Mouse (Mus musculus): Measurements from ENCODE around the gene Vwa5b1. TPM values are rescaled to one million over a fixed set of nuclear protein-coding genes. Genes with fewer than 3 reads are reported as not detected.
A peak's percentile ranks its signal among the peaks of the same experiment; 100 is the strongest.

The Vwa5b1 gene
- total and polyA plus RNA-seq, 2 experiments from 2014 or later: 1.5 to 9.2 TPM

DNA sequence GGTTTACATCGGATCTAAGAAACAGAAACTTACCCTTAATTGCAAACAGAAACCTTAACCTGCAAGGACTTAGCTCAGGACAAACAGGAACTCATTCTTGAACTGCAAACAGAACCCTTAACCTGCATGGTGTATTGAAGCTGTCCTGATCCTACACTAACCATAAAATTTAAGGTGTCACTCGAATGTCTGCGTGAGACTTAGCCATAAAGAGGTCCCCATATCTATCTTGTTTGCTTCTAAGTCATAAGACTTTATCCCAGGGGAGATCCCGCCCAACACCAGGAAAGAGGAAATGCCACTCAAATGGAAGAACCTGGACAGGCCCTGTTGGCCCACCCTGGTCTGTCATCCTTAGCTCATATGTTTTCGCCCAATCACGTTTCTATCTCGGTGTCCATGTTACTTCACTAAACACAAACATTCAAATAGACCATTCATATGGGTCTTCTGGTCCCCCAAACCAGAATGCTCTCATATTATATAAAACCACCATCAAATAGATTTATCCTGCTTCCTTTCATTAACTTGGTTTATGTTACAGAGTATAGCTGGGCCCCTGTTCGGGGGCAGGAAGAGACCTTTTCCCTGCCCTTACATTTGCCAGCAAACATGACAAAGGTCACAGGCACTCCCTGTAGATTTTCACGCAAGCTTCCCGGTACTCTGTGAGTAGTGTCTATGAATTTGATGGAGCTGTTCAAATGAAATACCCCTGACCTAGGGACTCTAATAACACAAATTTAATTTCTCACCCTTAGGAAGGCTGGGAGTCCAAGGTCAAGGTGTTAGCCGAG lies 34.6 kb upstream of the Vwa5b1 start:
- H3K4me2 ChIP-seq (ENCODE audit: low read depth): no peak overlapping the region
- 89% methylated on average over 11 of the region's 11 CpGs for WGBS
- H3K9ac ChIP-seq: no peak overlapping the region

GRCm38 (mm10) chr4:138666521-138666920 lies 30.8 kb upstream of the Vwa5b1 start:
- ATAC-seq (no peak), DNase-seq (no peak)
- TF ChIP-seq CTCF (IDR thresholded peaks at IDR 0.05; ENCODE audit: low read depth): no peak
- no peaks in the 10 kb centered on the region; the same call in 1 of the 2 replicates for H3K4me1 ChIP-seq (ENCODE audit: insufficient read depth)
- no peak overlapping the region for H3K4me2 ChIP-seq (ENCODE audit: low read depth)
- H3K9me3 ChIP-seq (ENCODE audit: low read length): no peaks in the 10 kb centered on the region
- WGBS: 79% methylated on average over 10 of the region's 10 CpGs
- no peaks in the 10 kb centered on the region for H3K36me3 ChIP-seq (ENCODE audit: insufficient read depth)
- H3K4me3 ChIP-seq (ENCODE audit: low read depth, low read length): no peak overlapping the region
- H3K9ac ChIP-seq: no peak overlapping the region
- H3K27ac ChIP-seq (ENCODE audit: low read depth, low read length): no peak overlapping the region
- H3K27me3 ChIP-seq (ENCODE audit: insufficient read depth, low read length): no peaks in the 10 kb centered on the region

More for the DNA sequence above, 34.6 kb upstream of the Vwa5b1 start:
- DNase-seq: no peak
- no peaks in the 10 kb centered on the region for H3K9me3 ChIP-seq (ENCODE audit: low read length)
- H3K27ac ChIP-seq (ENCODE audit: low read depth, low read length): no peak overlapping the region
- TF ChIP-seq CTCF (IDR thresholded peaks at IDR 0.05; ENCODE audit: low read depth): no peak
- ATAC-seq: no peak
- no peaks in the 10 kb centered on the region for H3K4me1 ChIP-seq (ENCODE audit: insufficient read depth)
- no peak overlapping the region for H3K4me3 ChIP-seq (ENCODE audit: low read depth, low read length)
- no peaks in the 10 kb centered on the region for H3K36me3 ChIP-seq (ENCODE audit: insufficient read depth)
- H3K27me3 ChIP-seq (ENCODE audit: insufficient read depth, low read length): peaks cover 5% of the 10 kb centered on the region; the same call in 1 of the 2 replicates

- 84% methylated on average over 11 of the region's 11 CpGs for WGBS
- Histone ChIP-seq H3K27ac (ENCODE audit: low read depth, low read length) (no peak overlapping the region), H3K4me1 (ENCODE audit: insufficient read depth) (no peaks in the 10 kb centered on the region; the same call in 1 of the 2 replicates), H3K36me3 (ENCODE audit: insufficient read depth) (no peaks in the 10 kb centered on the region), H3K4me2 (ENCODE audit: low read depth) (no peak overlapping the region), H3K9me3 (ENCODE audit: low read length) (no peaks in the 10 kb centered on the region), H3K27me3 (ENCODE audit: insufficient read depth, low read length) (no peaks in the 10 kb centered on the region), H3K9ac (no peak overlapping the region), H3K4me3 (ENCODE audit: low read depth, low read length) (no peak overlapping the region)
- DNase-seq (no peak), ATAC-seq (no peak)
- TF ChIP-seq CTCF (IDR thresholded peaks at IDR 0.05; ENCODE audit: low read depth): no peak
These were observed 24.4 kb upstream of the Vwa5b1 start for GRCm38 (mm10) chr4:138659936-138660602.

DNA sequence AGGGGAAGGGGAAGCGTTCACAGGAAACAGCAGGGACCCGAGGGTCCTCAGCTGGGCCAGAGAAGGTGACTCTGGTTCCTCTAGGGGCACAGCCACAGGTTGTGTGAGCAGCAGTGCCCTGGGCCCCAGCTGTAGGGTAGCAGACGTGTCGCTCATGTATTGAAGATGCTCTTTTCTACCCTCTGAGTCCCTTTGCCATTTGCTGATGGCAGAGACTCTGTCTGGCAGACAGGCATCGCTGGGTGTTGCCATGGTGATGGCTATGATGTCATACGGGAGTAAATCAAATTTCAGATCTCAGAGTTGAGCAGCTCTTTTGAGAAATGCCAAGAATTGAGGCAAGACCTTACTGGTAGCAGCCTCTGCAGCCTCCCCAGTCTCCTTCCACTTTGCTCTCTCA lies 17.4 kb upstream of the Vwa5b1 start:
- 12% methylated on average over 6 of the region's 6 CpGs for WGBS

DNA sequence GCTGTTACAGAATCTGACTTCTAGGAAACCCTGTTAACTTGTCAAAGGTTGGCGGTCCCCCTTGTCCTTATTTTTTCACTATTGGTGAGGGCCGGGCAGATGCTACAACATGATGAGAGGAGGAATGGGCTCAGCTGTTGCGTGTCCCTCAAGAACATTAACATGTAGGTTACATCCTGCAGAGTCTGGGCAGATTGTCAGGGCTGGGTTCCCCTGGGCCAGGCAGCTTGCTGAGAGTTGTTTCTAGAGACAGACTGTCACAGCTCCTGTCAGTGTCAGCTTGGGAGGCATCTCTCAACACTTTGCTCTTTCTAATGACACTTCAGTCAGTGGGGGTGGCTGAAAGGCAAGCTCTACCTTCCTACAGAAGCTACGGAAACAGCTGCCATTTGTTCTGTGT lies 16.2 kb upstream of the Vwa5b1 start:
- Histone ChIP-seq H3K9ac (no peak overlapping the region), H3K36me3 (ENCODE audit: insufficient read depth) (no peaks in the 10 kb centered on the region), H3K27ac (ENCODE audit: low read depth, low read length) (no peak overlapping the region), H3K4me3 (ENCODE audit: low read depth, low read length) (no peak overlapping the region), H3K9me3 (ENCODE audit: low read length) (no peaks in the 10 kb centered on the region), H3K4me2 (ENCODE audit: low read depth) (no peak overlapping the region), H3K27me3 (ENCODE audit: insufficient read depth, low read length) (no peaks in the 10 kb centered on the region), H3K4me1 (ENCODE audit: insufficient read depth) (no peaks in the 10 kb centered on the region)
- WGBS: 88% methylated on average over 4 of the region's 4 CpGs
- TF ChIP-seq CTCF (IDR thresholded peaks at IDR 0.05; ENCODE audit: low read depth): no peak
- ATAC-seq (no peak), DNase-seq (no peak)

More for the DNA sequence above, 17.4 kb upstream of the Vwa5b1 start:
- Histone ChIP-seq H3K4me2 (ENCODE audit: low read depth) (no peak overlapping the region), H3K9ac (no peak overlapping the region), H3K27me3 (ENCODE audit: insufficient read depth, low read length) (no peaks in the 10 kb centered on the region), H3K27ac (ENCODE audit: low read depth, low read length) (0 out of 2 replicates have a peak overlapping the region, but pooled peaks have one; percentile 55), H3K4me3 (ENCODE audit: low read depth, low read length) (no peak overlapping the region), H3K9me3 (ENCODE audit: low read length) (no peaks in the 10 kb centered on the region), H3K36me3 (ENCODE audit: insufficient read depth) (no peaks in the 10 kb centered on the region), H3K4me1 (ENCODE audit: insufficient read depth) (no peaks in the 10 kb centered on the region)
- DNase-seq: peak; percentile 84
- peak; percentile 90 for ATAC-seq
- no peak for TF ChIP-seq CTCF (IDR thresholded peaks at IDR 0.05; ENCODE audit: low read depth)

GRCm38 (mm10) chr4:138648096-138648635 lies 12.5 kb upstream of the Vwa5b1 start:
- no peak overlapping the region for H3K27ac ChIP-seq (ENCODE audit: low read depth, low read length)
- 72% methylated on average over 3 of the region's 3 CpGs for WGBS
- no peaks in the 10 kb centered on the region for H3K4me1 ChIP-seq (ENCODE audit: insufficient read depth)
- no peaks in the 10 kb centered on the region for H3K36me3 ChIP-seq (ENCODE audit: insufficient read depth)
- no peak overlapping the region for H3K4me2 ChIP-seq (ENCODE audit: low read depth)
- H3K27me3 ChIP-seq (ENCODE audit: insufficient read depth, low read length): no peaks in the 10 kb centered on the region
- TF ChIP-seq CTCF (IDR thresholded peaks at IDR 0.05; ENCODE audit: low read depth): no peak
- no peak for ATAC-seq
- DNase-seq: no peak
- no peak overlapping the region for H3K4me3 ChIP-seq (ENCODE audit: low read depth, low read length)
- H3K9me3 ChIP-seq (ENCODE audit: low read length): no peaks in the 10 kb centered on the region
- no peak overlapping the region for H3K9ac ChIP-seq

- H3K27ac ChIP-seq (ENCODE audit: low read depth, low read length): no peak overlapping the region
- H3K27me3 ChIP-seq (ENCODE audit: insufficient read depth, low read length): no peaks in the 10 kb centered on the region
- ATAC-seq (no peak), DNase-seq (no peak)
- no peak overlapping the region for H3K4me2 ChIP-seq (ENCODE audit: low read depth)
- WGBS: 26% methylated on average over 4 of the region's 4 CpGs
- H3K9ac ChIP-seq: no peak overlapping the region
- H3K36me3 ChIP-seq (ENCODE audit: insufficient read depth): no peaks in the 10 kb centered on the region
- 0 out of 2 replicates have a peak, but pooled peaks cover 9% of the 10 kb centered on the region for H3K9me3 ChIP-seq (ENCODE audit: low read length)
- no peak overlapping the region for H3K4me3 ChIP-seq (ENCODE audit: low read depth, low read length)
- no peaks in the 10 kb centered on the region for H3K4me1 ChIP-seq (ENCODE audit: insufficient read depth)
- no peak for TF ChIP-seq CTCF (IDR thresholded peaks at IDR 0.05; ENCODE audit: low read depth)
These were observed 6.6 kb upstream of the Vwa5b1 start for GRCm38 (mm10) chr4:138642272-138642671.

Measured in forebrain, postnatal 0 days (tissue).